In genomic region chr19:47487572-47487971, GRCm38 (mm10) we compare ENCODE assay signal across 18 mouse cellular contexts. TPM values are rescaled to one million over a fixed set of nuclear protein-coding genes. Genes with fewer than 3 reads are reported as not detected.
A peak's percentile ranks its signal among the peaks of the same experiment; 100 is the strongest.
DNase-seq lines count a peak whose midpoint lies in the region; ATAC-seq and TF ChIP-seq lines count a peak whose summit lies in the region.
"Had no signal": no experiment of that assay in that cellular context is flagged by ENCODE, and none has a peak within 500 bp of the region (broad histone marks: within the 10 kb centered on the region; RNA-seq: fewer than 3 reads in every experiment).

No protein-coding gene starts in this region.

- dilution Hi-C loops in CH12.LX (cut with MboI; ENCODE audit: extremely low pct_ligation_motif_present, extremely low pct_unique_long_range_greater_than_20kb, low sequenced_read_pairs): no loop called here

- no peak overlapping the region for H3K9ac ChIP-seq in CH12.LX (ENCODE audit: insufficient read depth, low read depth)
- H3K9ac ChIP-seq in stomach, postnatal 0 days (ENCODE audit: low read length): no peak overlapping the region
- H3K9ac ChIP-seq: embryonic facial prominence, embryonic 12.5 days; forebrain, embryonic 13.5 days; forebrain, embryonic 15.5 days; forebrain, postnatal 0 days had no signal

- no peaks in the 10 kb centered on the region for H3K79me3 ChIP-seq in C2C12 (ENCODE audit: low read depth)

- 56% methylated on average over 9 of the region's 9 CpGs for WGBS in stomach, postnatal 0 days

- H3K79me2 ChIP-seq in C2C12 (ENCODE audit: control insufficient read depth, insufficient read depth) (no peaks in the 10 kb centered on the region), CH12.LX (replicated peaks; ENCODE audit: control insufficient read depth, extremely low read depth, insufficient read depth, poor library complexity, severe bottlenecking) (no peaks in the 10 kb centered on the region)

- H3K27ac ChIP-seq in CH12.LX (ENCODE audit: insufficient read depth, low read depth): no peak overlapping the region
- H3K27ac ChIP-seq in stomach, postnatal 0 days (replicated peaks): no peak overlapping the region
- H3K27ac ChIP-seq in layer of hippocampus, adult 2 months: no peak overlapping the region
- H3K27ac ChIP-seq: embryonic facial prominence, embryonic 10.5 days; embryonic facial prominence, embryonic 12.5 days; forebrain, embryonic 13.5 days; forebrain, embryonic 15.5 days had no signal

- H3ac ChIP-seq in C2C12 (ENCODE audit: control insufficient read depth, insufficient read length, low read depth): no peak overlapping the region

- H3K36me3 ChIP-seq in C2C12 (ENCODE audit: control insufficient read depth, insufficient read depth) (no peaks in the 10 kb centered on the region), CH12.LX (replicated peaks in 1 of 2; ENCODE audit: control insufficient read depth in 1 of 2, insufficient read depth in 1 of 2, low read length in 1 of 2) (no peaks in the 10 kb centered on the region)
- H3K36me3 ChIP-seq in stomach, postnatal 0 days (ENCODE audit: control insufficient read depth, insufficient read depth, low read length): no peaks in the 10 kb centered on the region
- H3K36me3 ChIP-seq: embryonic facial prominence, embryonic 10.5 days; embryonic facial prominence, embryonic 12.5 days; forebrain, embryonic 15.5 days had no signal

- H3K4me3 ChIP-seq in C2C12 (ENCODE audit: insufficient read depth, poor library complexity, severe bottlenecking) (no peak overlapping the region), CH12.LX (replicated peaks in 1 of 3; ENCODE audit: low read depth in 2 of 3, low read length in 2 of 3, poor library complexity in 1 of 3) (no peak overlapping the region)
- H3K4me3 ChIP-seq in stomach, postnatal 0 days (ENCODE audit: low read depth, low read length): no peak overlapping the region
- H3K4me3 ChIP-seq in layer of hippocampus, adult 2 months: no peak overlapping the region
- H3K4me3 ChIP-seq: embryonic facial prominence, embryonic 10.5 days; embryonic facial prominence, embryonic 12.5 days; forebrain, embryonic 13.5 days; forebrain, embryonic 15.5 days had no signal

- TF ChIP-seq RAD21 in CH12.LX (IDR thresholded peaks at IDR 0.05; ENCODE audit: low read depth, low read length): no peak

- TF ChIP-seq CTCF in C2C12 (IDR thresholded peaks at IDR 0.05; ENCODE audit: control insufficient read depth, insufficient read depth, insufficient read length) (no peak), CH12.LX (conservative IDR thresholded peaks at IDR 0.05 in 1 of 2, IDR thresholded peaks at IDR 0.05 in 1 of 2; ENCODE audit: low read depth in 2 of 2, low read length in 2 of 2) (no peak)
- TF ChIP-seq CTCF in stomach, postnatal 0 days (IDR thresholded peaks at IDR 0.05; ENCODE audit: low read depth): no peak
- TF ChIP-seq CTCF in layer of hippocampus, adult 2 months (conservative IDR thresholded peaks at IDR 0.05): no peak

- peaks cover 14 to 22% of the 10 kb centered on the region in 2 experiments for H3K4me1 ChIP-seq in CH12.LX (ENCODE audit: control insufficient read depth in 1 of 2, insufficient read depth in 2 of 2)
- H3K4me1 ChIP-seq in stomach, postnatal 0 days (replicated peaks; ENCODE audit: control insufficient read depth, insufficient read depth): 0 out of 2 replicates have a peak, but pooled peaks cover 2% of the 10 kb centered on the region

- ATAC-seq in stomach, postnatal 0 days (ENCODE audit: low FRiP score, low TSS enrichment): peak; percentile 75
- ATAC-seq: activated CD4-positive, CD25-positive, alpha-beta regulatory T cell, adult 4 months; CD4-positive, CD25-positive, alpha-beta regulatory T cell, adult 4 months; forebrain, embryonic 13.5 days; forebrain, embryonic 15.5 days; forebrain, postnatal 0 days; Patski had no signal

- H3K27me3 ChIP-seq in C2C12 (ENCODE audit: control insufficient read depth, insufficient read depth, insufficient read length) (no peaks in the 10 kb centered on the region), CH12.LX (replicated peaks) (no peaks in the 10 kb centered on the region)
- H3K27me3 ChIP-seq in stomach, postnatal 0 days (ENCODE audit: control insufficient read depth, insufficient read depth, low read length): no peaks in the 10 kb centered on the region
- H3K27me3 ChIP-seq: embryonic facial prominence, embryonic 12.5 days; forebrain, embryonic 13.5 days; forebrain, embryonic 15.5 days; Patski had no signal

- in situ Hi-C loops in CH12.LX (cut with MboI; ENCODE audit: low pct_ligation_motif_present, low pct_unique_long_range_greater_than_20kb, low sequenced_read_pairs): no loop called here

- peak; percentile 15; the same call in 1 of the 2 replicates for TF ChIP-seq EP300 in CH12.LX (IDR thresholded peaks at IDR 0.05; ENCODE audit: low read length)
- TF ChIP-seq EP300 in stomach, postnatal 0 days (optimal IDR thresholded peaks at IDR 0.05): no peak

- peak; percentile 62 for DNase-seq in CH12.LX (ENCODE audit: extremely low read depth)
- peak; percentile 67 for DNase-seq in stomach, postnatal 0 days (ENCODE audit: low spot score)
- DNase-seq in MN1 (ENCODE audit: low spot score): no peak
- DNase-seq in layer of hippocampus, adult 2 months (ENCODE audit: low spot score in 2 of 2): no peak
- DNase-seq: adrenal gland, adult 8-10 months; cerebellum, adult 11-12 months; cerebellum, adult 2 months; cerebellum, adult 9-10 months; cerebellum, postnatal 25 days; forebrain, postnatal 0 days had no signal

- no peak overlapping the region for H3K4me2 ChIP-seq in CH12.LX (ENCODE audit: insufficient read depth, low read depth, poor library complexity, severe bottlenecking)
- no peak overlapping the region for H3K4me2 ChIP-seq in stomach, postnatal 0 days (replicated peaks; ENCODE audit: low read depth)
- H3K4me2 ChIP-seq: embryonic facial prominence, embryonic 12.5 days; forebrain, embryonic 13.5 days; forebrain, embryonic 15.5 days had no signal

- TF ChIP-seq POLR2A in CH12.LX (IDR thresholded peaks at IDR 0.05; ENCODE audit: low read depth, low read length): no peak

- H3K9me3 ChIP-seq in CH12.LX (replicated peaks; ENCODE audit: low read length): peaks cover 2% of the 10 kb centered on the region
- H3K9me3 ChIP-seq in stomach, postnatal 0 days (ENCODE audit: control insufficient read depth, low read length): no peaks in the 10 kb centered on the region
- H3K9me3 ChIP-seq: embryonic facial prominence, embryonic 12.5 days had no signal

TF ChIP-seq in C2C12, 6 proteins besides CTCF, POLR2A, EP300 and RAD21:
- TF ChIP-seq FOSL1 (IDR thresholded peaks at IDR 0.05; ENCODE audit: insufficient read depth, low read length, poor library complexity, severe bottlenecking) (no peak), MAX (IDR thresholded peaks at IDR 0.05) (no peak), CEBPB (IDR thresholded peaks at IDR 0.05; ENCODE audit: low read depth) (no peak), MYOG (IDR thresholded peaks at IDR 0.05; ENCODE audit: control insufficient read depth, extremely low read depth, insufficient read length) (no peak), MYOD1 (IDR thresholded peaks at IDR 0.05; ENCODE audit: control insufficient read depth, insufficient read length, low read depth) (peak; percentile 92)

TF ChIP-seq in CH12.LX, 34 proteins besides CTCF, POLR2A, EP300 and RAD21:
- TF ChIP-seq TCF12 (IDR thresholded peaks at IDR 0.05; ENCODE audit: low read depth, low read length) (peak; percentile 49; the same call in 1 of the 2 replicates), BHLHE40 (IDR thresholded peaks at IDR 0.05; ENCODE audit: low read depth, low read length) (no peak)

RNA-seq across cellular contexts. Expression of gene Sh3pxd2a, which starts 23.4 kb away (rescaled TPM):
- polyA plus RNA-seq in C2C12 (2012; fragmentation: generic; extraction: Trizol) (22.2 TPM), CH12.LX (2012; ENCODE audit: insufficient read length, low read depth) (4.6 and 4.9 TPM in 2 replicates)
- total RNA-seq in CH12.LX (2012; rRNA removed) (2.4 and 3.2 TPM in 2 replicates), CH12.LX (2014; rRNA removed) (1.2 and 1.3 TPM in 2 replicates)
- polyA plus RNA-seq in stomach, postnatal 0 days (2015; fragmentation: Nextera tagmentation; extraction: Ambion mirVana): 3.7 and 4.3 TPM in 2 replicates
- total RNA-seq in layer of hippocampus, adult 2 months (2021): 10 to 100 TPM; 33.0 to 35.4 TPM

RNA-seq across cellular contexts. Expression of gene Stn1, which starts 49.7 kb away (rescaled TPM):
- polyA plus RNA-seq in C2C12 (2012; fragmentation: generic; extraction: Trizol) (50.7 TPM), CH12.LX (2012; ENCODE audit: insufficient read length, low read depth) (16.9 and 18.3 TPM in 2 replicates)
- total RNA-seq in CH12.LX (2012; rRNA removed) (21.8 and 25.3 TPM in 2 replicates), CH12.LX (2014; rRNA removed) (31.0 and 35.7 TPM in 2 replicates)
- polyA plus RNA-seq in stomach, postnatal 0 days (2015; fragmentation: Nextera tagmentation; extraction: Ambion mirVana): 25.9 and 28.5 TPM in 2 replicates
- total RNA-seq in layer of hippocampus, adult 2 months (2021): 10 to 100 TPM; 22.6 to 23.8 TPM

Comparison
In these comparisons a context has a peak if more than half of its experiments do, and no peak if none do; other contexts are left out.
1. DNase-seq: peak in CH12.LX (single experiment) and stomach, postnatal 0 days (single experiment); none in MN1 (single experiment) and layer of hippocampus, adult 2 months (0 of 2).